Comparison of ENCODE assay signal across 17 mouse cellular contexts in the genomic region with DNA sequence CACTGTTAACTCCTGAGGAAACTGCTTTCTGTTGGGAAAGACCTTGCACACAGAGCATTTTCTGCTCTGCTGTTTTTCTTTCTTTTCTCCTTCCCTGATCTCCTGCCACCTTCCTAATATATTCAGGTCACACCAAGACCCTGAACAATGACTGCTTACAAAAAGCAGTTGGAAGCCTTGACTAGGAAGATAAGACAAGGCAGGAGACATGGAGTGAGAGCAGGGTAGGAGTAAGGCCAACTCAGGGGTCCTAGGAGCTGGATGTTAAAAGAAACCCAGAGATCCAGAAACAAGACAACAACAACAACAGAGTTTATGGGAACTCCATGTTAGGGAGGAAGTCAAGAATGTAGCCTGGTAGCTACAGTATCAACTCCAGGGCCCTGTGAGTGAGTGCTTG.
DNase-seq lines count a peak whose midpoint lies in the region; ATAC-seq lines count a peak whose summit lies in the region.
"Had no signal": no experiment of that assay in that cellular context is flagged by ENCODE, and none has a peak within 500 bp of the region (broad histone marks: within the 10 kb centered on the region; RNA-seq: fewer than 3 reads in every experiment).

No protein-coding gene starts in this region.

- peak; percentile 18; the same call in 1 of the 2 replicates for ATAC-seq in forebrain, embryonic 14.5 days
- ATAC-seq in hindbrain, embryonic 15.5 days (ENCODE audit: low FRiP score, low read depth): 0 out of 2 replicates have a peak, but pooled peaks have one; percentile 46
- ATAC-seq in midbrain, embryonic 14.5 days (ENCODE audit: low FRiP score, low TSS enrichment): 0 out of 2 replicates have a peak, but pooled peaks have one; percentile 17
- ATAC-seq: intestine, postnatal 0 days; lung, postnatal 0 days had no signal

- H3K27me3 ChIP-seq in embryonic facial prominence, embryonic 10.5 days (replicated peaks; ENCODE audit: low read depth, poor library complexity, severe bottlenecking): no peaks in the 10 kb centered on the region
- no peaks in the 10 kb centered on the region for H3K27me3 ChIP-seq in forebrain, embryonic 14.5 days (replicated peaks; ENCODE audit: control insufficient read depth, insufficient read depth, low read length)
- no peaks in the 10 kb centered on the region for H3K27me3 ChIP-seq in hindbrain, embryonic 15.5 days
- no peaks in the 10 kb centered on the region for H3K27me3 ChIP-seq in midbrain, embryonic 14.5 days (ENCODE audit: control insufficient read depth, insufficient read depth, low read length)
- H3K27me3 ChIP-seq: heart, embryonic 12.5 days; liver, embryonic 13.5 days had no signal

- no peaks in the 10 kb centered on the region for H3K36me3 ChIP-seq in embryonic facial prominence, embryonic 10.5 days (replicated peaks)
- no peaks in the 10 kb centered on the region for H3K36me3 ChIP-seq in forebrain, embryonic 14.5 days (ENCODE audit: control insufficient read depth, insufficient read depth, low read length)
- no peaks in the 10 kb centered on the region for H3K36me3 ChIP-seq in hindbrain, embryonic 15.5 days
- no peaks in the 10 kb centered on the region for H3K36me3 ChIP-seq in midbrain, embryonic 14.5 days (ENCODE audit: control insufficient read depth, insufficient read depth, low read length)
- H3K36me3 ChIP-seq: heart, embryonic 12.5 days; liver, embryonic 13.5 days had no signal

- peaks cover 33% of the 10 kb centered on the region for H3K4me1 ChIP-seq in embryonic facial prominence, embryonic 10.5 days
- peaks cover 52% of the 10 kb centered on the region for H3K4me1 ChIP-seq in forebrain, embryonic 14.5 days (ENCODE audit: control insufficient read depth, insufficient read depth, low read length)
- H3K4me1 ChIP-seq in hindbrain, embryonic 15.5 days (replicated peaks): peaks cover 29% of the 10 kb centered on the region
- H3K4me1 ChIP-seq in midbrain, embryonic 14.5 days (ENCODE audit: control insufficient read depth, insufficient read depth, low read length): peaks cover 27% of the 10 kb centered on the region
- H3K4me1 ChIP-seq: liver, embryonic 13.5 days had no signal

- DNase-seq in embryonic facial prominence, embryonic 10.5 days (ENCODE audit: low spot score): no peak
- DNase-seq in forebrain, embryonic 14.5 days (ENCODE audit: low spot score): peak; percentile 53
- peak; percentile 30 for DNase-seq in midbrain, embryonic 14.5 days
- DNase-seq in adrenal gland, adult 8-10 months: no peak
- DNase-seq in urinary bladder, postnatal 14 days (ENCODE audit: low spot score): no peak
- DNase-seq in B cell, adult 2 months: no peak
- no peak for DNase-seq in left cerebral cortex, adult 9 months (ENCODE audit: low spot score in 2 of 2)
- DNase-seq: adrenal gland, postnatal 10 days; cerebellum, postnatal 14 days; gastrocnemius, postnatal 10 days; heart, postnatal 36 days; kidney, postnatal 25 days; liver, embryonic 13.5 days had no signal

- peak overlapping the region; percentile 24; the same call in 1 of the 2 replicates for H3K4me2 ChIP-seq in forebrain, embryonic 14.5 days (ENCODE audit: low read length)
- no peak overlapping the region for H3K4me2 ChIP-seq in hindbrain, embryonic 15.5 days
- no peak overlapping the region for H3K4me2 ChIP-seq in midbrain, embryonic 14.5 days (ENCODE audit: low read length)
- H3K4me2 ChIP-seq: heart, embryonic 12.5 days; liver, embryonic 13.5 days had no signal

- peak overlapping the region; percentile 22 for H3K9ac ChIP-seq in forebrain, embryonic 14.5 days (ENCODE audit: low read length)
- H3K9ac ChIP-seq in hindbrain, embryonic 15.5 days: no peak overlapping the region
- H3K9ac ChIP-seq in midbrain, embryonic 14.5 days (replicated peaks; ENCODE audit: low read length): no peak overlapping the region
- H3K9ac ChIP-seq: heart, embryonic 12.5 days; liver, embryonic 13.5 days had no signal

- H3K9me3 ChIP-seq in embryonic facial prominence, embryonic 10.5 days: no peaks in the 10 kb centered on the region
- H3K9me3 ChIP-seq in forebrain, embryonic 14.5 days (replicated peaks; ENCODE audit: control insufficient read depth, low read length): no peaks in the 10 kb centered on the region
- no peaks in the 10 kb centered on the region for H3K9me3 ChIP-seq in hindbrain, embryonic 15.5 days
- H3K9me3 ChIP-seq in midbrain, embryonic 14.5 days (ENCODE audit: control insufficient read depth, low read length): no peaks in the 10 kb centered on the region
- H3K9me3 ChIP-seq: heart, embryonic 12.5 days; liver, embryonic 13.5 days had no signal

- peak overlapping the region; percentile 81 for H3K27ac ChIP-seq in embryonic facial prominence, embryonic 10.5 days (replicated peaks)
- H3K27ac ChIP-seq in forebrain, embryonic 14.5 days (ENCODE audit: low read depth, low read length): peak overlapping the region; percentile 90
- H3K27ac ChIP-seq in hindbrain, embryonic 15.5 days (replicated peaks): peak overlapping the region; percentile 61
- peak overlapping the region; percentile 81 for H3K27ac ChIP-seq in midbrain, embryonic 14.5 days (replicated peaks; ENCODE audit: low read depth, low read length)
- H3K27ac ChIP-seq: liver, embryonic 13.5 days had no signal

- no peak overlapping the region for H3K4me3 ChIP-seq in embryonic facial prominence, embryonic 10.5 days
- no peak overlapping the region for H3K4me3 ChIP-seq in forebrain, embryonic 14.5 days (ENCODE audit: low read depth, low read length)
- H3K4me3 ChIP-seq in hindbrain, embryonic 15.5 days: no peak overlapping the region
- no peak overlapping the region for H3K4me3 ChIP-seq in midbrain, embryonic 14.5 days (replicated peaks; ENCODE audit: low read depth, low read length)
- H3K4me3 ChIP-seq: heart, embryonic 12.5 days; liver, embryonic 13.5 days had no signal

Comparison
In these comparisons a context has a peak if more than half of its experiments do, and no peak if none do; other contexts are left out.
1. DNase-seq: peak in forebrain, embryonic 14.5 days (single experiment) and midbrain, embryonic 14.5 days (single experiment); none in embryonic facial prominence, embryonic 10.5 days (single experiment), adrenal gland, adult 8-10 months (single experiment), urinary bladder, postnatal 14 days (single experiment), B cell, adult 2 months (0 of 2) and left cerebral cortex, adult 9 months (0 of 2).
2. Peak in every context shown above with its lines, with median percentiles within 50 percentile points of each other: H3K27ac ChIP-seq and ATAC-seq.